Mouse (Mus musculus) fibroblast of lung, adult 2 months (primary cell): ENCODE data around the gene Kcnq5.
"Not testable (repeated sequence)": the region's sequence is repeated elsewhere in the genome, so short reads cannot be mapped to it uniquely, and the experiment has no call there.

Experiments used
- DNase-seq: peaks from one replicate; pipeline ENCODE4 v3.0.0-alpha.2; 2011; ENCODE audit warnings: low read depth

The Kcnq5 gene

GRCm38 (mm10) chr1:21634013-21634412, 327.7 kb downstream of the Kcnq5 start:
- DNase-seq = no peak

- DNase-seq = no peak
Observed at GRCm38 (mm10) chr1:21622455-21622854, 339.3 kb downstream of the Kcnq5 start.

DNA sequence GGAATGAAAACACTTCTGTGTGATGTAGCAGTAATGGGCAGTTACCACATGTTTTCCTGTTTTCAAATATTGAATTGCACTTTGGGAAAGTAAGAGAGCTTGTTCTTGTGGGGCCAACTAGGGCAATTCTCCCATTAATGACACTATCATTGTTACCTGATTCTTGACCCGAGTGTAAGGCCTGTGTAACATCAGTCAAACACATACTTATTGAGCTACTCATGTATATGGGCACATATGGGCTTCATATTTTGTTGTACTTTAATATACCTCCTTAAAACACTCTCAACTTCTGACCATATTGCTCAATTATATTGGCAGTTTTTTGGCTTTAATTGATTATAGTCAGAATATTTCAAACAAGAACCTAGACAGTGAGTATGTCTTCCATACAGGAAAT, 339.7 kb downstream of the Kcnq5 start:
- no peak for DNase-seq

DNA sequence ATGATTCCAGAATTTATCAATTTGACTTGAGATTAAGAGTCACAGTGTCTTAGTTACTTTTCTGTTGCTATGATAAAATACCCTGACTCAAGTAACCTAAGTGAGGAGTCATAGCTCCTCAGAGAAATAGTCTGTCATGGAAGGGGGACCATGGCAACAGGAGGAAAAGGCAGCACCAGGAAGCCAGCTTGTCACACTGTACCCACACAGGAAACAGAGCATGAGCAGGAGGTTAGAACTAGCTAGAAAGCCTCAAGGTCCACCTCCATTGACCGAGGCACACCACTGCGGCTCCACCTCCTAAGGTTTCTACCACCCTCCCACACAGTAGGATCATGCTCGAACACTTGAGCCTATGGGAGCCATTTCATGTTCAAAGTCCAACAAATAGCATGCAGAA, 343.0 kb downstream of the Kcnq5 start:
- no peak for DNase-seq

- DNase-seq = no peak
Observed at GRCm38 (mm10) chr1:21616666-21617065, 345.1 kb downstream of the Kcnq5 start.

DNA sequence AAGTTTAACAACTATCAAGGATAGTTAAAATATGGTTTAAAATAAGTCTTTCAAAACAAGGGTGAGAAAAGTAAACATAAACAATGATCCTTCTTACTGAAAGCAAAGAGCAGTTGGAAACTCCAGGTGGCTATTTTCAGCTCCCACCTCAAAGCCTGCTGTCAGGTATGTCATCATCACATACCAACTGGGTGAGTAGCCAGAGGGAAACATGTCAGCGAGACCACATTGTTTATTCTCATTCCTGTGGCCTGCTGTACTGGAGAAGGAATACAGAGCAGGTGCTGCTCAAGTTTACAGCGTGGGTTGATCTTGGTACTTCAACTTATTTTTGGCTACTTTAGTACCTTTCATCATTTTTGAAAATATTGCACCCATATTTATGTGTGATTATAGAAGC, 347.8 kb downstream of the Kcnq5 start:
- DNase-seq = peak; percentile 79

DNA sequence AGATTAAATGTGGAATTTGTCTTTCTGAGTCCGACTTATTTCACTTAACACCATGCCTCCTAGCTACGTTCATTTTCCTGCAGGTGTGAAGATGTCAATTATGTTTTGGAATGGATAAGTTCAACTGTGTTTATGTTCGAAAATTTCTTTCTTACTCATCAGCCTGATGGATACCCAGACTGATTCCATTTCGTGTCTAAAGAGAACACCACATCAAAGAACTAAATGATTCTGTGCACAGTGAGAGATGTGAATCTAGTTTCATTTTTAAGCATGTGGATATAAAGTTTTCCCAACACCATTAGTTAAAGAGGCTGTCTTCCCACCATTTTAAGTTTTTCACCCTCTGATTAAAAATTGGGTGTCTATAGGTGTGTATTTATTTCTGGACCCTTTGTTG, 357.7 kb downstream of the Kcnq5 start:
- DNase-seq = no peak

GRCm38 (mm10) chr1:21602567-21602966, 359.2 kb downstream of the Kcnq5 start:
- peak; percentile 11 for DNase-seq

DNA sequence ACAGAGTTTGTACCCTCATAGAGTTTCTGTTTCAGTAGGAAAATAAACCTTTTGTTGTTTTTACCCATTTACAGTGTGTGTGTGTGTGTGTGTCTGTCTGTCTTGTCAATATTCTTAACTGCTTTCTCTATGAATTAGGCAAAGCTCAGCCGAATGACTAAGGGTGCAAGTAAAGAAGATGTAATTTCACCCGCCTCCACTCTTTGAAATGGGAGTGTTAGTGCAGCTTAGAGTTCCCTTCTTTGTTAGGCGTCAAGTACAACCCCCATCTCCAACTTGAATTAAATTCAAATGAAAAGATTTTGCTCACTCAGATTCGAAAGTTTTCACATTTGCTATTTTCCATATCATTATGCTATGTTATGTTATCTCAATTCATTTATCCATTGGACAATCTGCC, 361.1 kb downstream of the Kcnq5 start:
- no peak for DNase-seq

DNA sequence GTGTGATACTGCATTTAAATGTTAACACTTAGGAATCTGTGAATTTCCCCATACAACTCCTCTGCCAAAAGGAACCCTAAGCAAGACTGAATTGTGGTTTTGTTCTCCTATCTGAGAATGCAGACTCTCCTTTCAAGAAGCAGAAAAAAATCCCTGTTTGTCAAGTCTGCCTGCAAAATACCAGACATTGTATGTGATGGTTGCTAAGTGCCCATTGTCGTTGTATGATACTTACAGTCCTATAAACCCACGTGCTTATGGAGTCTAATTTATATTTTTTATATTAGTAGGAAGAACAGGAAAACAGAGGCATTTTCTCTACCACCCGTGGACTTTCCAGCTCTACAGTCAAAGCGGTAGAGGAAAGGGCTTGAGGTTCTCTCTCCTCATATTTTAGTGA, 367.9 kb downstream of the Kcnq5 start:
- no peak for DNase-seq

GRCm38 (mm10) chr1:21567397-21567796, 394.3 kb downstream of the Kcnq5 start:
- not testable (repeated sequence) for DNase-seq

GRCm38 (mm10) chr1:21554630-21555029, 407.1 kb downstream of the Kcnq5 start:
- DNase-seq = no peak

GRCm38 (mm10) chr1:21552715-21553114, 409.0 kb downstream of the Kcnq5 start:
- DNase-seq = no peak

DNA sequence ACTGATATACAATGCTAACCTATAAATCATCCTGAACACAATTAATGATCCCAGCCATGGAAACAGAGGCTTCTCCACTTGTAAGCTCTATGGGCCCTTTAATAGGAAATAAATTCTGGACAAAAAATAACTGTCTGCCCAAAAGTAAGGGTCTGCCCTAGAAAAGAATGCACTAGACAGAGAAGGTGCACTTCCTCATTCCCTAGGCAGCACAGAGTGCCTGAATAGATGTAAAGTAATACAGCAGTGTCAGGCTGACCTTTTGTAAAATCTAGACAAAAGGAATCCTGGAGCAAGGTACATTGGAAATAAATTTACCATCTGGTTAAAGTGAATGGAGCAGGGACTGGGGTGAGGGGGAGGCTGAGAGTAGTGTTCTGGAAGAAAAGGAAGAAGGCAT, 417.8 kb downstream of the Kcnq5 start:
- DNase-seq = no peak

DNA sequence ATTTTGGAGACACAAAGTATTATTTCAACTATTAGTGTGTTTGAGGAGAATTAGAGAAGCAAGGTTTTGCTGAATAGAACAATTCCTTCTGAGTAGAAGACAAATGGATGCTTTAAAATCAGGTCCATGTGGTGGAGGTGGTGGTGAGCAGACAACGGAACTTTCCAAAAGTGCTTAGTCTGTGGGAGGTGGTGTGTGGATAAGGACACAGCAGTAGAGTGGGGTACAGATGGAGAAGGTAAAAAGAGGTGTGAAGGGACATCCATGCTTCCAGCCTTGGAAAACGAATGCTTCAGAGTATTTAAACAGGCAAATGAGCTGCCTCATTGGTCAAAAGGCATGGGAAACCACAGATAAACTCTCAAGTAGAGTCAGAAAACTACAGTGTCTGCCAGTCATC, 422.3 kb downstream of the Kcnq5 start:
- DNase-seq = no peak

GRCm38 (mm10) chr1:21530823-21531222, 430.9 kb downstream of the Kcnq5 start:
- no peak for DNase-seq

- DNase-seq = no peak
Observed at GRCm38 (mm10) chr1:21521995-21522394, 439.7 kb downstream of the Kcnq5 start.

- no peak for DNase-seq
Observed at GRCm38 (mm10) chr1:21521475-21521874, 440.3 kb downstream of the Kcnq5 start.

GRCm38 (mm10) chr1:21520116-21520645, 441.6 kb downstream of the Kcnq5 start:
- no peak for DNase-seq

DNA sequence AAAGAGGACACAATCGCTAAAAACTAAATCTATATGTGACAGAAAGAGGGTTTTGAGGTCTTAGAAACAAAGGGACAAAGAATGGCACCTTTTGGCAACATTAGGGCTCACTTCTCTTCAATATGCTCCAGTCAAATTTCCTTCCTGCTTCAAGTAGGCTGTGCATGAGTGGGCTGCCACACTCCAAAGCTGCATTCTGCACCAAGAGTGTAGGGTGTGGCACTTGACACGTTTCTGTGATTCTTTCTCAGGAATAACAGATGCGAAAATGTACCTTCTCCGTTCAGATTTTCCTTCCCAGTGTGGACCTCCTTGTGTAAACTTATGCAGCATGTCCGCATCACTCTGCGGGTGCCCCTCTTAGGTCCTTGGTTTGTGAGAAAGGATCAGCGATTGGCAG, 455.1 kb downstream of the Kcnq5 start:
- DNase-seq = no peak

DNA sequence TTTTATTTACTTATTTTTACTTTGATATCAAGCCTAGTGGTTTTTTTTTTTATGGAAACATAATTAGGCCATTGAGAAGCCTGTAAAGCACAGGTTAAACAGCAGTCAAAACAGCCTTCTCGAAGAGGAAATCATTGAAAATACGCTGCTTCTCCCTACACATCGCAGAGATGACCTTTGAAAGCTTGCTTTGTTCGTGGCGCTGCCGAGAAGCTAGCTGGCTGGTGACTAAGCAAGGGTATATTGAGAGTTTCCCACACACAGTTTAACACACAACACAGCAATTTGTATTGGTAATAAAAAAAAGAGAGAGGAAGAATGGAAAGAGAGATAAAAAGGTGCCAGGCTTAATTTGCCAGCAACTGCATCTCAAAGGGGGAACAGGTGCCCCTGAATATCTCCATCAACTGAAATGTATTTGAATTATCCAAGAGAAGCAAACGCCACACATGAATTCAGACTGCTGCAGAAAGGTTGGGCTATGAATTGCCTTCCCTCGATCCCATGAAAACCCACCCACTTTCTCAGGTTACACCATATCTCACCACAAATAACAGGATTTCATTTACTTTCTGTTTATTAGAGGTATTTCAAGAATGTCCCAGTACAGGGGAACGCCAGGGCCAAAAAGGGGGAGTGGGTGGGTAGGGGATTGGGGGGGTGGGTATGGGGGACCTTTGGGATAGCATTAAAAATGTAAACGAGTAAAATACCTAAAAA, 461.8 kb downstream of the Kcnq5 start:
- peak; percentile 43 for DNase-seq

DNA sequence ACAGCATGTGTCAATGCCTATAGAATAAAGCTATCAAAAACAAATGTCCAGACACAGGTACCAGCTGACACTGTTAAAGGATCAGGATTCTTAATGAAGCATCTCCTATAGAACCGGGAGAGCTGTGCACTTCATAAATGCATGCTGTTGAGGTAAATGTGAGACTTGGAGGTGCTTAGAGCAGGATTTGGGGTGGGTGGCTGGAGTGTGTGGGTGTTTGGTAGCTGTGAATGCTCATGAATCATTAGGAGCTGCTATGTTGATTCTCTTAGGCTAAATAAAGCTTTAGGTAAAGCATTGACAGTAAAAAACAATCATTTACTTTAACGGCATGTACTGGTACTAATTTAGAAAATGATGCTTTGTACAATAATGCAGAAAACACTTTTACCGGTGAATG, 465.4 kb downstream of the Kcnq5 start:
- no peak for DNase-seq

- no peak for DNase-seq
Observed at GRCm38 (mm10) chr1:21488645-21489044, 473.1 kb downstream of the Kcnq5 start.

DNA sequence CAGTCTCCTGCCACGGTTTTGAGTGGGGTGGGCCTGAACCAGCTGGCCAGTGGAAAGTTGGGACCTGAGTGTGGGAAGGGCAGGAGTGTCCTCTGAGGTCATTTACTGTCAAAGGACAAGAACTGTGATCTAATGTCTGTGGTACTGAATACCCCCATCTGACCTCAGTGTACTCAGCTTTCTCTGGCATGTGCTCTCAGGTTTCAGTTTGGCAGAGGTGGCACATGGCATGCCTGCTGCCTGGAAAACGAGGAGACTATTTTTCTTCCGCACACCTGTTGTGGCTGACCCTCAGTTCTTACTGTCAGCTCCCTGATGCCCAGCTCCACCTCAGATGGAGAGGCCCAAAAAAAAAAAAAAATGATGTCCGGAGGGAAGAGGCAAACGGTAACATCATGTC, 475.5 kb downstream of the Kcnq5 start:
- no peak for DNase-seq
